Mouse (Mus musculus) MN1 (cell line): ENCODE data around the gene Sumo1.

Experiments used
- DNase-seq: peaks from one replicate; pipeline ENCODE4 v3.0.0-alpha.2; 2016; ENCODE audit warnings: low spot score

Sumo1 gene

GRCm38 (mm10) chr1:59593622-59594035 is 77.0 kb downstream of the Sumo1 start:
- DNase-seq = no peak

- DNase-seq = no peak
These were observed 77.8 kb downstream of the Sumo1 start for GRCm38 (mm10) chr1:59592876-59593275.

DNA sequence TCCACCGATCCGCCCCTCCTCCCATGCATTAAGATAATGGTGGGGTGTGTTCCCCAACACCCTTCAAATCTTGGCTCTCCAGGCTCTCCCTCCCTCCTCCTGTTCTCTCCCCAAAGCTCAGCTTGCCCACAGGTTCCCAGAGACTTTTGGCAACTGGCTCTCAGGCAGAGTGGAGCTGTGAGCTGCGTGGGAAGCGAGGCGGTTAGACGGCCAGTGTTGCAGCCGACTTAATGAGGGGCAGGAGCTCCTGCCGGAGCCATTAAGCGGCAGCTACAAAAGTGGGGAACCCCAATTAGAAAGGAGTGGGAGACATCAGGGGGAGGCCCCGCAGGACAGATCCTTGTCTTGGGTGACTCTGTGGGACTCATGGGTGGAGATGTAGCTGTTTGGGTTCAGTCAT is 78.3 kb downstream of the Sumo1 start:
- DNase-seq = no peak

GRCm38 (mm10) chr1:59589271-59589670 is 81.4 kb downstream of the Sumo1 start:
- DNase-seq = no peak

GRCm38 (mm10) chr1:59584656-59585410 is 85.8 kb downstream of the Sumo1 start:
- no peak for DNase-seq

DNA sequence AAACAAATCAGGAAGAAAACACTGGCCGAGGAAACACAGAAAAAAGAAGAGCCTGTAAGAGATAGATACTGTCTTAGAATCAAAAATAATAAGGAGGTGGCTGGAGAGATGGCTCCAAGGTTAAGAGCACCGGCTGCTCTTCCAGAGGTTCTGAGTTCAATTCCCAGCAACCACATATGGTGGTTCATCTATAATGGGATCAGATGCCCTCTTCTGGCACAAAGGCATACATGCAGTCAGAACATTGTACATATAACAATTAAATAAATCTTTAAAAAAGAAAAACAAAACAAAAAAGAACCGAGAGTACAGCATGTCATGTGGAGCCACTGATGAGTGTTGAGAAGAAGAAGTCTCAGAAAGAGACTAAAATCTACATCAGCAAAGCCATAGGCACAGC is 89.8 kb downstream of the Sumo1 start:
- no peak for DNase-seq

- no peak for DNase-seq
These were observed 90.4 kb downstream of the Sumo1 start for GRCm38 (mm10) chr1:59580131-59580751.

DNA sequence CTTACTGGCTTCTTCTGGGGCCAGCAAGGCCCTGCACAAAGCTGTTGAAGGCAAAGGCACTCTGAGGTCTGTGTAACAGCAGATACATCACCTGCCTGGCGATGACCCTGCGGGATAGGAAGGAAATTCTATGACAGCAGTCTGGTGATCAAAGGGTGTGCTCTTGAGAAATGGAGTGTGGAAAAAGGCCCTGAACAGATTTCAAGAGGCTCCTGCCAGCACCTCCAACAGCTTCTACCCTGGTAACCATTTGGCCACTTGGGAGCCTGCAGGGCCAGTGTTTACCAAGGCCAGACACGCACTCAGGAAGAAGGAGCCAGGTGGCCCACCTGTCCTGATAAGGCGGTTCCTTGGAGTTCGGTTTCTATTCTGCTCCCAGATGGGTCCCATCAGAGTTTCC is 91.3 kb downstream of the Sumo1 start:
- no peak for DNase-seq

GRCm38 (mm10) chr1:59578770-59579169 is 91.9 kb downstream of the Sumo1 start:
- DNase-seq = no peak

DNA sequence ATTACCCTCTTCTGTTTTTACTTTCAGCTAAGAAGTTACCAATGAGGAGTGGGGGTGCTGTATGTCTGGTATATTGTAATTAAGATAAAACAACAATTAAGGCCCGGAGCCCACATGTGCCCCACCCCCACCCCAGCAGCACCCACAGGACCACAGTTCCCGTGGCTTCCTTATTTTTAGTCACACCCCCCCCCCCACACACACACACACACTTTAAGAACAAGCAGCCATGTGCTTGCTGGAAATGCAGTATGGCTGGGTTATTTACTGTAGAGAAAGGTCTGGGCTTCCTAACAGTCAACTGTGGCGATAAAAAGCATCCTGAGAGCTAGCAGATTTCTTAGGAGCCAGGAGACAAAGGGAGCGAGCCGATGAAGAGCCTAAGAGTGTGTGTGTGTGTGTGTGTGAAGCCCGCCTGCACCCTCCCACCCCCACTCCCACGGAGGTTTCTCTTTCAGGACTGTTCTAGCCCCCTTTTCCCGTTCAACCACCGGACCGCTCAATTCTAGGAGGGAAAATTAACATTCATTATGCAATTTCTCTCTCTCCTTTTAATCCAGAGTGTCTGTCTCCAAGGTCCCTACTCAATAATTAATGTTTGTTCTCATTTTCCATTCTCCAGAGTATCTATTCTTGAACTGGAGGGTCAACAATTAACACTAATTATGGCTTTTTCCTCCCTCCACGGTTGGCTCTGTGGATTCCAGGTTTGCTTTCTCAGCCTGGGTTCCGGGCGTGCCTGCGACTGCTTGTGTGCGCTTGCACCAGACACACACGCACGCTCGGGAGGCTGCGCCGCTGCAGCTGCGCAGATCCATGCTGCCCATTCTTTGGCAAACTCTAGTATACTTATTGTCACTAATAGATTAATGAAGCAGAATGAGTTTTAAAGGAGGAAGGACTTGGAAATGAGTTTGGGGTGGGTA is 96.1 kb downstream of the Sumo1 start:
- peak; percentile 65 for DNase-seq

GRCm38 (mm10) chr1:59573843-59574242 is 96.8 kb downstream of the Sumo1 start:
- DNase-seq = no peak

GRCm38 (mm10) chr1:59571502-59571901 is 99.1 kb downstream of the Sumo1 start:
- DNase-seq = no peak

DNA sequence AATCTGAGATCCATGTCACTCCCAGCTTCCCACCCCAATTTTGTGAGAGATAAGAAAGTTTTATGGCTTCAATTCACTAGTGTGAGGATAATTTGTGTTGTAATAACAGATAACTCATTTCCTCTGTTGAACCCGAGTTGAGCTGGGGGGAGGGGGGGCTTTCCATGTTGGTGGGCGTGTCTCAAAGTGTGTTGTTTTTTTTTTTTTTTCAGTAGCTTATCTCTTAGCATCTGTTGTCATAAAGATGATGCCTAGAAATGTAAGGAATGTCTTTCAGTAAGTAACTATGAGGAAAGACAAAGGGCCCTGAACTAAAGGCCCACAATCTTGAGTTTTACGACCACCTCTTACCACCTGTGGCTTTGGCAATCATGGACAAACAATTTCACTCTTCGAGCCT is 99.9 kb downstream of the Sumo1 start:
- no peak for DNase-seq

GRCm38 (mm10) chr1:59569301-59569700 is 101.3 kb downstream of the Sumo1 start:
- no peak for DNase-seq

DNA sequence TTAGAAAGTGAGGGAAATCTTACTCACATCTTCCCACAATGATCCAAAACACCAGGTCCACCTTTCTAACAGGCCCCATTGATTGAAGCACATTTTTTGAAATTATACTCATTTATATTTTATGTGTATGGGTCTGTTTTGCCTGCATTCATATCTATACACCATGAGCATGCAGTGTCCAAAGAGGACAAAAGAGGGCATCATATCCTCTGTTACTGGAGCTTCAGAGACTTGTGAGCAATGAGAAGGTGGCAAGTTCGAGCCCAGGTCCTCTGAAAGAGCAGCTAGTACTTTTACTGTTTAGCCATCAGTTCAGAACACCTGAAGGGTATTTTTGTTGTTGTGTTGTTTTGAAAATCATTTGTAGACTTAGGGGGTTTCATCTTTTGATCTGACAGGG is 102.4 kb downstream of the Sumo1 start:
- DNase-seq = no peak

DNA sequence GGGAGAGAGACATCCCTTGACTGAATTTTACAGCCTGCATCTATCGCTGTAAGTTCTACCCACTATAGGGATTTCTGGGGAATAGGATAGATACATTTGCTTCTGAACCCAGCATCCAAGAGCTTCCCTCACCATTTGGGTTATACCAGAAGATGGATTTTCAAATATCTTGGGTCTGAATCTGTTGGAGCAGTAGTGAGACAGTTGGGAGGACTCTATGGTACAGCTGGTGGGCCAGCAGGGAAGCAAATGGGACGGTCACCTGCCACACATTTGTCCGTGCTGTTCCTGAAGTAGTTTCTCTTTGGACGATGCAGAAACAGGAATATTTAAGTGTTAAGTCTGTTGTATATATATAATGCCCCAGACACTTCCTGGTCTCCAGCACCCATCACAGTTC is 103.1 kb downstream of the Sumo1 start:
- no peak for DNase-seq

- DNase-seq = peak; percentile 56
These were observed 103.7 kb downstream of the Sumo1 start for GRCm38 (mm10) chr1:59566926-59567325.

DNA sequence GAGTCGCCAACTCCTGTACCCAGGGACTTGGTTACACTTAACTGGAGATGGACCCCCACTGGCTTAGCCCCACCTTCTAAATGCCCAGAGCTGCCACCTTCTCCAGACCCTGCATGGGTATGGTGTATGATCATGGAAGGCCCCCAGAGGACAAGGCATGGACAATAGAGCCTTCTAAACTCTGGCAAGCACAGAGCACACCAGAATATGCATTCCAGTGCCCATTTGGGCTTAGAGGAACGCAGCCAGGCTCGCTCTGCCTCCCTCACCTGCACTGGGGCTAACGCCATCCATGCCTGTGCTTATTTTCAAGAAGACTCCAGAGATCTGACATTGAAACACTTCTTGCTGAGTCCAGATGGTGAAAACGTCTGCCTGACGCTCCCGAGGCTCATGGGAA is 104.4 kb downstream of the Sumo1 start:
- no peak for DNase-seq

DNA sequence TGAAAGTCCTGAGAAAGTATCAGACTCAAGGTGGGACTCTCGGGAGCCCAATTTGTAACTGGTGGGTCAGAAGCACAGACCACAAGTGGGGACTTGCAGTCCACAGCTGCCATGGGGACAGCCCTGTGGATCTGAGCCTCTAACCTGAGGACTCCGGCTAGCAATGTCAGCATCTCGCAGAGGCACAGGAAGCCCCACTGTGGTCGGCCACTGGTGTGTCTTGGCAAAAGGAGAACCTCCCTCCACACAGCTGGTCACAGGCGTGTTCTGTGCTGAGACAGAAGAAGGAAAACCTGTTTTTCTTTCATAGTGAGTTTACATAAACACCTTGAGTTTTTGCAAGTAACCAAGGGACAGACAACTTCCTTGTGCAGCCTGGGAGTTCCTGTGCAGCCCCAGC is 104.8 kb downstream of the Sumo1 start:
- no peak for DNase-seq

DNA sequence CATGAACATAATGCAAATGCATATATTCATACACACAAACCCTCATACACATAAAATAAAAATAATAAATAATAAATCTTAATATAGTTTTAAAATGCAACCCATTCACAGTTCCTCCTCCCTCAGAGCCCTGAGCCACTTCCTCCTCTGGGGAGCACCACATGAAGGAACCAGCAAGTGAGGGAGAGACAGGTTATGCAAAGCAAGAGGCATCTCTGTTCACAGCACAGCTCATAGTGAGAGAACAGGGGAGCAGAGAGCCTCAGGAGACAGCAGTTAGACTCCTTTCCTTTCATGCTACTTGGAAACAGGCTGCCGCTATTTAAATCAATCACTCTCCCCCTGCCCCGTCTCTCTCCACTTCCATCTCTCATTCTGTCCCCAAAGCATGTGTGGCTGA is 107.1 kb downstream of the Sumo1 start:
- DNase-seq = no peak

- no peak for DNase-seq
These were observed 116.9 kb downstream of the Sumo1 start for GRCm38 (mm10) chr1:59553708-59554107.

DNA sequence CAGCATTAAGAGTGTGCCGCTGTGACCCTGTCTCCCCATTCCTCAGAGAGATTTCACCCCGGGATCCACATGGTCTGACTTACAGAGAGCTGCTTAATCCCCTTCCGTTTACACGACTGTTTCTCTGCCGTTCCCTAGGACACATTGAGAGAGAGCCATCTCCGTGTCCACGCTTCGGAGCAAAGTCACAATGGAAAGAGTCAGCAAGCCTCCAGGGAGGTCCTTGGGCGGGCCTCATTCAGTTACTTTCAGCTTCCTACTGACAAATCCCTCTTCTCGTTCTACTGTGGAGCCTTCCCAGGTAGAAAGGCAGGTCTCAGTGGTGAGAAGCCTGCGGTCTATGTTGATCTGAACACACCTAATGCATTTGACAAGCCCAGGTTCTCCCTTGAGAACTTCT is 119.6 kb downstream of the Sumo1 start:
- DNase-seq = no peak

DNA sequence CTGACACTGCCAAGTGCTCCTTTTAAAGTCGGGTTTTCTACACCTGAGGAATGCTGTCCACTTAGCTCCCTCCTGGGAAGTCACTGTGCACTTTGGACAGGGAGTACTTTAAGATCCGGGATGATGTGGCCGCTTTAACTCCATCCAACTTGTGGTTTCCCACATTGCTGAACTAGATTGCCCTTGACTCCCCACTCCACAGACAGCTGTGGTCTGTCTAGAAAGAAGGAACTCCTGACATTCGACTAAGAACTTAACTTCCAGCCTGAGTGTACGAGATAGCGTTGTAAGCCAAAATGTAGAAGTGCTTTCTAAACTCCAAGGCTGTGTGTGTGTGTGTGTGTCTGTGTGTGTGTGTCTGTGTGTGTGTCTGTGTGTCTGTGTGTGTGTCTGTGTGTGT is 120.4 kb downstream of the Sumo1 start:
- DNase-seq = no peak
